Mouse (Mus musculus) MEL (cell line): ENCODE data around the gene Smn1. TPM values are rescaled to one million over a fixed set of nuclear protein-coding genes. Genes with fewer than 3 reads are reported as not detected.
A peak's percentile ranks its signal among the peaks of the same experiment; 100 is the strongest.

ENCODE experiments used
- DNase-seq: peaks from one replicate; pipeline ENCODE4 v3.0.0; 2011; ENCODE audit warnings: low read depth, low spot score
- H3K27ac ChIP-seq: 2 replicates; pipeline ENCODE4 v1.5.1; 2012; ENCODE audit warnings: low read depth, mild to moderate bottlenecking, control low read depth, low read length, moderate library complexity; ENCODE audit not compliant: control insufficient read depth
- H3K27me3 ChIP-seq, 2 experiments: fragments of 150-350 bp in 1 of 2; sonication (generic) in 1 of 2; 2 replicates each; pipeline ENCODE4 v1.6.1; 2012; ENCODE audit warnings: low read length in 2 of 2, mild to moderate bottlenecking in 2 of 2, improper control_type of control experiment in 1 of 2, moderate library complexity in 1 of 2; ENCODE audit not compliant: insufficient read depth in 2 of 2, control insufficient read depth in 1 of 2
- H3K36me3 ChIP-seq, 2 experiments: 2 replicates each; pipeline ENCODE4 v1.6.1; 2012 to 2014; ENCODE audit warnings: low read length in 2 of 2, improper control_type of control experiment in 1 of 2, inconsistent platforms in 1 of 2, mild to moderate bottlenecking in 1 of 2; ENCODE audit not compliant: insufficient read depth in 2 of 2, control insufficient read depth in 1 of 2
- H3K4me1 ChIP-seq, 2 experiments: fragments of 150-350 bp in 1 of 2; sonication (generic) in 1 of 2; 2 replicates each; pipeline ENCODE4 v1.6.1; 2012; ENCODE audit warnings: low read length in 2 of 2, improper control_type of control experiment in 1 of 2, mild to moderate bottlenecking in 1 of 2; ENCODE audit not compliant: insufficient read depth in 2 of 2, control insufficient read depth in 1 of 2
- H3K4me3 ChIP-seq, 2 experiments: fragments of 150-350 bp in 1 of 2; sonication (generic) in 1 of 2; 2 replicates each; pipeline ENCODE4 v1.5.1; 2012; ENCODE audit warnings: low read depth in 2 of 2, low read length in 2 of 2, mild to moderate bottlenecking in 2 of 2, moderate library complexity in 2 of 2, control low read depth in 1 of 2, improper control_type of control experiment in 1 of 2; ENCODE audit not compliant: control insufficient read depth in 1 of 2, insufficient read depth in 1 of 2
- H3K79me2 ChIP-seq: 2 replicates; pipeline ENCODE4 v1.6.1; 2012; ENCODE audit warnings: mild to moderate bottlenecking, low read length, moderate library complexity; ENCODE audit not compliant: control insufficient read depth, poor library complexity, insufficient read depth
- H3K9ac ChIP-seq: 2 replicates; pipeline ENCODE4 v1.6.1; 2012; ENCODE audit warnings: low read depth, mild to moderate bottlenecking, control low read depth, low read length, moderate library complexity; ENCODE audit not compliant: control insufficient read depth, poor library complexity, severe bottlenecking
- H3K9me3 ChIP-seq: fragments of 150-350 bp; sonication (generic); replicated peaks from 2 replicates; pipeline ENCODE4 v1.6.1; 2012; ENCODE audit warnings: mild to moderate bottlenecking, low read length, improper control_type of control experiment, moderate library complexity; ENCODE audit not compliant: insufficient read depth
- BHLHE40 ChIP-seq: IDR thresholded peaks from 2 replicates; pipeline ENCODE4 v1.6.1; 2012; ENCODE audit warnings: low read depth, mild to moderate bottlenecking, inconsistent platforms, low read length, improper control_type of control experiment, borderline replicate concordance
- CHD2 ChIP-seq: IDR thresholded peaks from 2 replicates; pipeline ENCODE4 v1.6.1; 2011; ENCODE audit warnings: low read length, improper control_type of control experiment
- CTCF ChIP-seq, 3 experiments: IDR thresholded peaks in 2 of 3; conservative IDR thresholded peaks in 1 of 3; 2 replicates each; pipeline ENCODE4 v1.5.1; 2011 to 2012; ENCODE audit warnings: low read length in 3 of 3, low read depth in 2 of 3, mild to moderate bottlenecking in 2 of 3, improper control_type of control experiment in 1 of 3, inconsistent platforms in 1 of 3, mixed read lengths in 1 of 3, moderate library complexity in 1 of 3; ENCODE audit not compliant: control insufficient read depth in 1 of 3, insufficient read depth in 1 of 3, poor library complexity in 1 of 3, severe bottlenecking in 1 of 3
- ELF1 ChIP-seq: IDR thresholded peaks from 2 replicates; pipeline ENCODE4 v1.6.1; 2014; ENCODE audit warnings: low read depth, mild to moderate bottlenecking, inconsistent platforms, low read length, improper control_type of control experiment, moderate library complexity
- EP300 ChIP-seq, 2 experiments: IDR thresholded peaks; 2 replicates each; pipeline ENCODE4 v1.6.1; 2011; ENCODE audit warnings: improper control_type of control experiment in 2 of 2, low read length in 2 of 2, low read depth in 1 of 2, mild to moderate bottlenecking in 1 of 2
- ETS1 ChIP-seq: IDR thresholded peaks from 2 replicates; pipeline ENCODE4 v1.6.1; 2012; ENCODE audit warnings: low read depth, mild to moderate bottlenecking, inconsistent platforms, low read length, improper control_type of control experiment, moderate library complexity
- GABPA ChIP-seq: IDR thresholded peaks from 2 replicates; pipeline ENCODE4 v1.6.1; 2012; ENCODE audit warnings: low read depth, mild to moderate bottlenecking, inconsistent platforms, low read length, improper control_type of control experiment, moderate library complexity
- GATA1 ChIP-seq: IDR thresholded peaks from 2 replicates; pipeline ENCODE4 v1.6.1; 2011; ENCODE audit warnings: low read depth, low read length, improper control_type of control experiment
- HCFC1 ChIP-seq: IDR thresholded peaks from 2 replicates; pipeline ENCODE4 v1.6.1; 2012; ENCODE audit warnings: low read depth, mild to moderate bottlenecking, inconsistent platforms, low read length, improper control_type of control experiment, moderate library complexity
- KAT2A ChIP-seq: conservative IDR thresholded peaks from 2 replicates; pipeline ENCODE4 v1.6.1; 2012; ENCODE audit warnings: low read depth, low read length, improper control_type of control experiment, inconsistent platforms
- MAFK ChIP-seq: IDR thresholded peaks from 2 replicates; pipeline ENCODE4 v1.6.1; 2011; ENCODE audit warnings: low read depth, mild to moderate bottlenecking, low read length, improper control_type of control experiment, borderline replicate concordance
- MAZ ChIP-seq: IDR thresholded peaks from 2 replicates; pipeline ENCODE4 v1.6.1; 2012; ENCODE audit warnings: low read depth, mild to moderate bottlenecking, inconsistent platforms, low read length, improper control_type of control experiment
- MEF2A ChIP-seq: IDR thresholded peaks from 2 replicates; pipeline ENCODE4 v1.6.1; 2014; ENCODE audit warnings: low read depth, mild to moderate bottlenecking, inconsistent platforms, low read length, improper control_type of control experiment; ENCODE audit not compliant: poor library complexity, insufficient replicate concordance, severe bottlenecking; ENCODE audit errors: extremely low read depth
- MXI1 ChIP-seq: IDR thresholded peaks from 2 replicates; pipeline ENCODE4 v1.6.1; 2011; ENCODE audit warnings: mild to moderate bottlenecking, low read depth, low read length, improper control_type of control experiment
- MYB ChIP-seq: IDR thresholded peaks from 2 replicates; pipeline ENCODE4 v1.6.1; 2011; ENCODE audit warnings: mild to moderate bottlenecking, low read depth, low read length, improper control_type of control experiment
- MYC ChIP-seq: IDR thresholded peaks from 2 replicates; pipeline ENCODE4 v1.6.1; 2011; ENCODE audit warnings: low read depth, mild to moderate bottlenecking, low read length, improper control_type of control experiment, moderate library complexity
- NELFE ChIP-seq: IDR thresholded peaks from 2 replicates; pipeline ENCODE4 v1.6.1; 2011; ENCODE audit warnings: low read depth, low read length, improper control_type of control experiment
- NRF1 ChIP-seq: IDR thresholded peaks from 2 replicates; pipeline ENCODE4 v1.6.1; 2014; ENCODE audit warnings: low read depth, mild to moderate bottlenecking, inconsistent platforms, low read length, improper control_type of control experiment, moderate library complexity; ENCODE audit not compliant: poor library complexity, insufficient read depth, severe bottlenecking
- POLR2AphosphoS2 ChIP-seq: IDR thresholded peaks from 2 replicates; pipeline ENCODE4 v1.6.1; 2011; ENCODE audit warnings: low read length, improper control_type of control experiment
- POLR2AphosphoS5 ChIP-seq: IDR thresholded peaks from 2 replicates; pipeline ENCODE4 v1.6.1; 2012; ENCODE audit warnings: low read depth, borderline replicate concordance, mild to moderate bottlenecking, inconsistent platforms, low read length, moderate library complexity, mixed read lengths
- RCOR1 ChIP-seq: IDR thresholded peaks from 2 replicates; pipeline ENCODE4 v1.6.1; 2012; ENCODE audit warnings: low read depth, mild to moderate bottlenecking, inconsistent platforms, low read length, improper control_type of control experiment
- SIN3A ChIP-seq: IDR thresholded peaks from 2 replicates; pipeline ENCODE4 v1.6.1; 2012; ENCODE audit warnings: low read length, improper control_type of control experiment, inconsistent platforms
- SMC3 ChIP-seq: IDR thresholded peaks from 2 replicates; pipeline ENCODE4 v1.6.1; 2011; ENCODE audit warnings: low read depth, low read length, improper control_type of control experiment
- TAL1 ChIP-seq: IDR thresholded peaks from 2 replicates; pipeline ENCODE4 v1.6.1; 2012; ENCODE audit warnings: mild to moderate bottlenecking, inconsistent platforms, low read length, moderate library complexity, mixed read lengths
- TBP ChIP-seq: IDR thresholded peaks from 2 replicates; pipeline ENCODE4 v1.8.0; 2011; ENCODE audit warnings: low read depth, low read length, improper control_type of control experiment
- USF1 ChIP-seq: IDR thresholded peaks from 2 replicates; pipeline ENCODE4 v1.6.1; 2014; ENCODE audit warnings: low read depth, mild to moderate bottlenecking, inconsistent platforms, low read length, improper control_type of control experiment, moderate library complexity
- USF2 ChIP-seq, 2 experiments: IDR thresholded peaks; 2 replicates each; pipeline ENCODE4 v1.6.1; 2011 to 2012; ENCODE audit warnings: improper control_type of control experiment in 2 of 2, low read length in 2 of 2, borderline replicate concordance in 1 of 2, inconsistent platforms in 1 of 2, low read depth in 1 of 2, mild to moderate bottlenecking in 1 of 2; ENCODE audit not compliant: insufficient read depth in 1 of 2
- ZC3H11A ChIP-seq: IDR thresholded peaks from 2 replicates; pipeline ENCODE4 v1.6.1; 2012; ENCODE audit warnings: low read depth, mild to moderate bottlenecking, inconsistent platforms, low read length, improper control_type of control experiment
- ZKSCAN1 ChIP-seq: IDR thresholded peaks from 2 replicates; pipeline ENCODE4 v1.6.1; 2012; ENCODE audit warnings: low read depth, mild to moderate bottlenecking, inconsistent platforms, low read length, improper control_type of control experiment, moderate library complexity
- ZMIZ1 ChIP-seq: IDR thresholded peaks from 2 replicates; pipeline ENCODE4 v1.6.1; 2012; ENCODE audit warnings: low read depth, mild to moderate bottlenecking, inconsistent platforms, low read length, improper control_type of control experiment, moderate library complexity
- ZNF384 ChIP-seq: IDR thresholded peaks from 2 replicates; pipeline ENCODE4 v1.6.1; 2012; ENCODE audit warnings: low read depth, mild to moderate bottlenecking, inconsistent platforms, low read length, improper control_type of control experiment
- polyA plus RNA-seq, 2 experiments: library from polyadenylated mRNA; stranded (reverse) in 1 of 2; unstranded in 1 of 2; fragments of >175 nt in 1 of 2; fragments of >200 nt in 1 of 2; gene quantifications; 2 replicates each; pipeline versions ENCODE4 v1.2.1 to v1.2.4; 2012; ENCODE audit warnings: low replicate concordance in 2 of 2, low read depth in 1 of 2; ENCODE audit not compliant: insufficient read length in 2 of 2, insufficient read depth in 1 of 2, missing spikeins in 1 of 2
- total RNA-seq: library from RNA; depleted of rRNA; stranded (reverse); fragments of 300-350 nt; gene quantifications from 2 replicates; pipeline ENCODE4 v1.2.3, GENCODE M21; 2012

The Smn1 gene
- total and polyA plus RNA-seq, 3 experiments: 49.0 to 124 TPM; not detected in 1

GRCm38 (mm10) chr13:100103748-100104254 lies 20.9 kb upstream of the Smn1 start, which contains the start of gene Bdp1 (continued):
- TF ChIP-seq USF2 (IDR thresholded peaks at IDR 0.05; ENCODE audit: borderline replicate concordance in 1 of 2, insufficient read depth in 1 of 2, low read depth in 1 of 2, low read length in 2 of 2) (no peak), MYB (0 out of 2 replicates have a peak, but pooled peaks have one; percentile 54), MYC (0 out of 2 replicates have a peak, but pooled peaks have one; percentile 29), ZNF384 (peak; percentile 92), ETS1 (peak; percentile 62), ELF1 (peak; percentile 89), USF1 (no peak), TBP (peak; percentile 79)

- Histone ChIP-seq H3K36me3 (peaks cover 0 to 8% of the 10 kb centered on the region in 2 experiments; a peak in 2 of 4 replicates), H3K27ac (peak within 1 kb of the TSS; percentile 65), H3K9me3 (no peaks in the 10 kb centered on the region), H3K4me1 (peaks cover 0 to 7% of the 10 kb centered on the region in 2 experiments; a peak in 2 of 4 replicates), H3K79me2 (peaks cover 10% of the 10 kb centered on the region), H3K4me3 (peak within 1 kb of the TSS; percentile 76 to 89), H3K9ac (peak within 1 kb of the TSS; percentile 88), H3K27me3 (no peaks in the 10 kb centered on the region)
- peak; percentile 84 for DNase-seq
- TF ChIP-seq SIN3A (peak; percentile 59), TBP (no peak), CHD2 (no peak), GATA1 (no peak), MAZ (no peak; the same call in 1 of the 2 replicates), MAFK (no peak), ETS1 (0 out of 2 replicates have a peak, but pooled peaks have one; percentile 43), NELFE (peak; percentile 51), HCFC1 (no peak), MYC (0 out of 2 replicates have a peak, but pooled peaks have one; percentile 9), ZC3H11A (no peak), NRF1 (peak; percentile 81), ZMIZ1 (no peak; the same call in 1 of the 2 replicates), EP300 (IDR thresholded peaks at IDR 0.05; ENCODE audit: low read depth in 1 of 2, low read length in 2 of 2) (no peak), ZKSCAN1 (no peak), KAT2A (no peak), SMC3 (no peak), RCOR1 (no peak), CTCF (IDR thresholded peaks at IDR 0.05 in 2 of 3, conservative IDR thresholded peaks at IDR 0.05 in 1 of 3; ENCODE audit: control insufficient read depth in 1 of 3, insufficient read depth in 1 of 3, low read depth in 2 of 3, low read length in 3 of 3, poor library complexity in 1 of 3, severe bottlenecking in 1 of 3) (no peak), TAL1 (no peak), MXI1 (peak; percentile 72; the same call in 1 of the 2 replicates), POLR2AphosphoS5 (no peak), POLR2AphosphoS2 (peak; percentile 51; the same call in 1 of the 2 replicates), USF1 (no peak), BHLHE40 (no peak), MYB (no peak), ZNF384 (no peak), MEF2A (no peak), GABPA (no peak)
Observed at GRCm38 (mm10) chr13:100107652-100108472, 16.8 kb upstream of the Smn1 start, which contains the start of gene Serf1. Gene Serf1 (plus strand): TSS chr13:100108012.
